Mouse (Mus musculus): ENCODE results near the gene Mageb18. TPM values are rescaled to one million over a fixed set of nuclear protein-coding genes. Genes with fewer than 3 reads are reported as not detected.
"Not testable (repeated sequence)": the region's sequence is repeated elsewhere in the genome, so short reads cannot be mapped to it uniquely, and the experiment has no call there.

The Mageb18 gene
- total RNA-seq (2021), result not detected
- long read RNA-seq, result 0 reads

DNA sequence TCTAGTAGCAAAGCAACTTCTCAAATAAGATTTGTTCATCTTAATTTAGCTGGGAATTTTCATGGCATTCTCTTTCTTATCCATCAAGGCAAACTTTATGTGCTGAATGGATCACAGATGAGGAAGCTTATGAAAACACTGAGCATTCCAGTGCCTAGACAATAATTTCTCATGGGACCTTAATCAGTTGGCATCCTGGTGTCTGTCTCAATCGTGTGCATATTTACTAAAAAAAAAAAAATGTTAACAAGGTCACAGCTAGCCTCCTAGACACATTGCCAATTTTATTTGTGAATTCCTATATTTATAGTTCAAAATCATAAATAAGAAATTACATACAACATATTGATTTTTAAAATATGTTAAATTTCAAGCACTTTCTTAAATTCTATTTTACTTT is at the start of gene Mageb18:
Gene Mageb18 (minus strand): TSS at position 101 of the 400 bp plus-strand sequence.
- DNase-seq (ENCODE audit: low spot score in 2 of 2), result no peak

GRCm38 (mm10) chrX:92612788-92613187 is 13.4 kb upstream of the Mageb18 start:
- no peak for DNase-seq (ENCODE audit: low spot score in 2 of 2)

GRCm38 (mm10) chrX:92610466-92610865 is 11.1 kb upstream of the Mageb18 start:
- DNase-seq (ENCODE audit: low spot score in 2 of 2), result no peak

DNA sequence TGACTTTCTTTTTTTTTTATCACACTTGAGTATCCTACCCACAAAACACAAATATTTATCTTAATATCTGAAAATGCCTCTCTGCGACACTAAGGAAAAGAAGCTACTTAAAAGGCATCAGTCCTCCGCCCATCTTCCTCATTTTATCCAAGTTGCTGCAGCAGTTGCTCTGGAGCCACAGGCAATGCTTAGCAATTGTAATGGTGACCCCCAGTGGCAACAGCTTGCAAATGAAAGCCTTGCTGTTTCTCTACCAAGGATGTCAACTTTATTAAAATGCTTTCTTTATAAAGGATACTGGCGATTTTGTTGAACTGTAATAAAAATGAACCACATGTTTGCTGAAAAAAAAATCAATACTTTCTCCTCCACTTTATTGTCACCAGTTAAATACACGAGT is 2.0 kb downstream of the Mageb18 start:
- peak; percentile 7 to 41 for DNase-seq (ENCODE audit: low spot score in 2 of 2)

- DNase-seq (ENCODE audit: low spot score in 2 of 2), result no peak
These were observed 71.5 kb downstream of the Mageb18 start for GRCm38 (mm10) chrX:92527826-92528225.

DNA sequence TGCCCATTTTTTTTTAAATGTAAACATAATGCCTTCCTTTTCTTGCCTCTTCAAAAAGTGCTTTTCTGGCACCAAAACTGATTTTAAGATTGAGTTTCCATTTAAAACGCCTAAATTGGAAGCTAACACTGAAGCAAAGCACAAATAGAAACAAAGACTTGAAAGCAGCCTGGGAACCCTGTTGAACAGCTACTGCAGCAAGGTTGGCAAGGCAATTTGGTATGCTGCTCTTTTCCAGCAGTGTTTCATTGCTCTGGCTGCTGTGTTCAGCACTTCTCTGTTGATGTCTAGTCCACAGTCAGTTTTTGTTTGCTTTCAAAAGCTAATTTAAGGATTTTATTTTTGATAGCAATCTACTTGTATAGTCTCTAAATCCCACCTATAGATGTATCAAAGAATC is 101.1 kb downstream of the Mageb18 start:
- DNase-seq (ENCODE audit: low spot score in 2 of 2), result no peak

DNA sequence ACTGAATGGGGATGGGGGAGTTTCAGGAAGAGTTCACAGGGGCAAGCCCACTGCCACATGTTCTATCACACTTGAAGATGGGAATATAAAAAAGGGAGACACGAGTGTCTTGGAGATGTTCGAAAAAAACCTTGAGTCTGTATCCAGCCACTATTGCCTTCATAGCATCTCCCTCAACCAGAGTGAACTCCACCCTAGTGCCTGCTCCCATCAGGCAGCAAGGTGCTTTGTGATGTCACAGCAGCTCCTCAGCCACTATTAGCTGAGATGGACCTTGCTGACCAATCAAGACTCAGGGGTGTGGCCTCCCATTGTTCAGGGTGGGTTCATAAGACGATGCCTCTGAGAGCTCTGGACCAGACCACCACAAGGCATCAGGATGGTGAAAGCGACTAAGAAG is 109.7 kb downstream of the Mageb18 start, which contains the start of gene Gm5941:
Gene Gm5941 (plus strand): TSS at position 301 of the 400 bp plus-strand sequence.
- not testable (repeated sequence) for DNase-seq (ENCODE audit: low spot score in 2 of 2)

DNA sequence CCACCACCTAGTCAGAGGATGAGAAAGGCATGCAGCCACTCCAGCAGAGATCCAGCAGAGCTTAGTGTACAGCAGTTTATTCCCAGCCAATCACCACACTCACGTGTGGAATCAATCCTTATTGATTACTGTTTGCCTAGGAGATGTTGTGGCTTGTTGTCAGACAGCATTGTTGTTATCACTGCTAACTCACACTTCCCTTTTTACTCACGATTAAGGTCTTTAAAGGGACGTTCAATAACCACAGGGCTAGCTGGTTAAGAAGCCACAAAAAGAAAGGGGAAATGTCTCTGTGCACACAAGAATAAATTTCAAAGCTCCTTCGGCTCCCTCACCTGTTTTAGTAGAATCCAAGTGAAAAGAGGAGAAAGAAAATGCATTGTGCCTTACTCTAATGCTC is 134.6 kb downstream of the Mageb18 start:
- DNase-seq (ENCODE audit: low spot score in 2 of 2), result no peak

DNA sequence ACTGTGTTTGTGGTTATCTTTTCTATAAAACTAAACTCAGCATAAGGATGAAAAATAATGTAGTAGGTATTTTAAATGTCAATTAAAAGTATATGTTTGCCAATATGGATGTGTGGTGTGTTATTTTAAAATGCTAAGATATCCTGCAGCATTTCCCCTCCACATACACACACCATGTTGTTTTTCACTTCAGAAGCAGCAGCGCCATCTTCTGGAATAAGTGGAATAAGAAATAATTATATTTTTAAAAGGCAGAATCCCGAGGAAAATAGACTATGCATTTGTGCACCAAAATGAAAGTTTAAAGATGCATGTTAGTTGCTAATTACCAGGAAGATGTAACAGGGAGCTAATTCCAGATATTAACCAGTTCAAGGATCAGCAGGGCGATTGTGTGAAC is 138.9 kb downstream of the Mageb18 start:
- DNase-seq (ENCODE audit: low spot score in 2 of 2), result peak in 1 of 2 experiments; percentile 1

DNA sequence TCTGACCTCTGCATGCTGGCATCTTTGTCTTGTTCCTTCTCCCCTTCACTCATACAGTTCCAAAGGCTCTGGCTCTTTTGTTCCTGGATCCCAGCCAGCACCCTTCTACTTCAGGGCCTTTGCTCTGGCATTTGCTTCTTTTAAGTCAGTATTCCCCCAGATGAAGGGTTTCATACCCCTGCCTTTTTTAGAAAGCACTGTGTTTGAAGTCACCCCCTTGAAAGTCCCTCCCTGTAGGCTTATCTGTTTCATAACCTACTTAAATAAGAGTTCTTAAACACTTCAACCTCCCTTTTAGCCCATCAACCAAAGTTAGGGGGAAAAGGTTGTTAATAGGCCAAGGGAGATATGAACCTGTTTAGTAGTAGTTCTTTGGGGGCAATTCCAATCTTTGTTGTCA is 212.0 kb downstream of the Mageb18 start:
- no peak for DNase-seq (ENCODE audit: low spot score in 2 of 2)

GRCm38 (mm10) chrX:92342924-92343323 is 256.4 kb downstream of the Mageb18 start:
- peak in 1 of 2 experiments; percentile 30 for DNase-seq (ENCODE audit: low spot score in 2 of 2)

DNA sequence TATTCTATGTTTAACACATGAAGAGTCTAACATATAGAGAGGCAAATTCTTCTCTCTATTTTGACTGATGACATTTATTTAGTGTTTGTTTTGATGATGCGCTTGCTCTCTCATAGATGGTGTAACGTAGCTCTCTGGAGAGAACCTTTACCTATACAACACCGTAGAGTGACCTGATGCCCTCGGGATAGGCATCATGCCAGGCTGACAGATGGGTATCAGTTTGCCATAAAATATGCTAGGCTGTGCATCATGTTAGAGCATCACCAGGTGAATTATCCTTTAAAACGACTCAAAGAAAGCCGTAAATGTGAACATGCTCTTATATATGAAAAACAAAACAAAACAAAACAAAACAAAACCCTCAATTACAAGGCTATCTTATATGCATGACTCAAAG is 258.5 kb downstream of the Mageb18 start:
- DNase-seq (ENCODE audit: low spot score in 2 of 2), result no peak

GRCm38 (mm10) chrX:92339551-92339950 is 259.8 kb downstream of the Mageb18 start:
- DNase-seq (ENCODE audit: low spot score in 2 of 2), result no peak

DNA sequence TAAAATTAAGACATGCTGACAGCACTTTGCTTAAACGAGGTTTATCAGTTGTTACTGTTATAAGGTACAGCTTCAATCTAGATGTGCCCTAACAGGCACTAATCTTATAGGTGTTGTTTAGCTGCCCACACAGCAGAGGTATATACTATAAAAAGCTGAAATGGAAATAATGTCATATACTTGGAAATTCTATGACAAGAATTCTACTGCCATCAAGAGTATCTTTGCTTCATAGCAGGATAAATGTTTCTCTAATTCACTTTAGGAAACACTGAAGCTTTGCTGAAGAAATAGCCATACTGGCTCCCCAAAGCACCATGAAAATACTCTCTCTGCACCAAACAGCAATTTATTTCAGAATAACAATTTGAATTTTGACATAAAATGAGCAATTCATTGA is 265.9 kb downstream of the Mageb18 start:
- DNase-seq (ENCODE audit: low spot score in 2 of 2), result no peak

- no peak for DNase-seq (ENCODE audit: low spot score in 2 of 2)
These were observed 275.8 kb downstream of the Mageb18 start for GRCm38 (mm10) chrX:92323599-92323998.

DNA sequence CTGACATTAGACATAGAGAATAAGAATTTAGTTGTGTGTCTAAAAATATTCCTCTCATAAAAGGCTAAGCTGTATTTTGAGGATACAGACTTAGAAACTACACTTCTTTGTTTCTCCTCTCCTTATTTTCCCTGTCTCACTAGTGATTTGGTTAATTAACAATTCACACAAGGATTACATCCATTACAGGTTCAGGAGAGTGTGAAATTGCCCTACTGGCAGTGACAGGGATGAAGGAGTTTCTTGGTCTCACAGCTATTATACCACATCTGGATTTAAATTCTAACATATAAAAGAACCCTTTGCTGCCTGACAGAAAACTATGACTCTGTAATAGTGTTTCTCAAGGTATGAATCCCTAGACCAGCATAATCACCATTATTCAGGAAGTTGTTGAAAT is 318.8 kb downstream of the Mageb18 start:
- no peak for DNase-seq (ENCODE audit: low spot score in 2 of 2)

Other genes with a start within 250 kb of the Mageb18 start
- not detected for gene Gm5941, start 109.6 kb downstream of the Mageb18 start, total RNA-seq (2021)

Data from layer of hippocampus, adult 18-20 months (tissue).